Mouse (Mus musculus) thymus, adult 2 months (tissue): ENCODE measurements around the gene Cul1. TPM values are rescaled to one million over a fixed set of nuclear protein-coding genes. Genes with fewer than 3 reads are reported as not detected.

Experiments used
- DNase-seq: peaks from one replicate; pipeline ENCODE4 v3.0.0; 2021
- H3K27ac ChIP-seq: fragments of 200-500 bp; 2 replicates; pipeline ENCODE4 v1.5.1; 2012; ENCODE audit warnings: low read length, control low read depth; ENCODE audit not compliant: control insufficient read depth, insufficient read depth
- H3K27me3 ChIP-seq: fragments of 200-500 bp; 2 replicates; pipeline ENCODE4 v1.6.1; 2012; ENCODE audit warnings: mild to moderate bottlenecking, low read length, moderate library complexity, mixed read lengths; ENCODE audit not compliant: control insufficient read depth, insufficient read depth
- H3K36me3 ChIP-seq: fragments of 200-500 bp; 2 replicates; pipeline ENCODE4 v1.6.1; 2012; ENCODE audit warnings: mild to moderate bottlenecking, low read length, moderate library complexity; ENCODE audit not compliant: control insufficient read depth, insufficient read depth
- H3K4me1 ChIP-seq: fragments of 200-500 bp; replicated peaks from 2 replicates; pipeline ENCODE4 v1.6.1; 2012; ENCODE audit warnings: low read length; ENCODE audit not compliant: control insufficient read depth, insufficient read depth
- H3K4me3 ChIP-seq: fragments of 200-500 bp; 2 replicates; pipeline ENCODE4 v1.5.1; 2012; ENCODE audit warnings: mild to moderate bottlenecking, low read length, control low read depth, moderate library complexity; ENCODE audit not compliant: control insufficient read depth, insufficient read depth
- CTCF ChIP-seq: fragments of 200-500 bp; IDR thresholded peaks from 2 replicates; pipeline ENCODE4 v1.5.1; 2012; ENCODE audit warnings: mild to moderate bottlenecking, control low read depth, low read length, moderate library complexity, borderline replicate concordance; ENCODE audit not compliant: control insufficient read depth, poor library complexity, insufficient read depth; ENCODE audit errors: extremely low read depth
- POLR2A ChIP-seq: fragments of 200-500 bp; IDR thresholded peaks from 2 replicates; pipeline ENCODE4 v1.6.1; 2012; ENCODE audit warnings: mild to moderate bottlenecking, low read length, control low read depth, moderate library complexity; ENCODE audit not compliant: control insufficient read depth, poor library complexity, insufficient read depth; ENCODE audit errors: extremely low read depth
- WGBS: fragments of 180-500 bp; shearing (Covaris S2); methylation state at CpG from one replicate; pipeline ENCODE4 v1.1.7; 2018; 5-methylcytosine and 5-hydroxymethylcytosine counted together
- polyA plus RNA-seq: library from polyadenylated mRNA; depleted of rRNA; stranded (reverse); fragments of >200 nt; gene quantifications from 2 replicates; pipeline ENCODE4 v1.2.3, GENCODE M21; 2012

Cul1 gene
- polyA plus RNA-seq, 1 experiment = 20.7 TPM

DNA sequence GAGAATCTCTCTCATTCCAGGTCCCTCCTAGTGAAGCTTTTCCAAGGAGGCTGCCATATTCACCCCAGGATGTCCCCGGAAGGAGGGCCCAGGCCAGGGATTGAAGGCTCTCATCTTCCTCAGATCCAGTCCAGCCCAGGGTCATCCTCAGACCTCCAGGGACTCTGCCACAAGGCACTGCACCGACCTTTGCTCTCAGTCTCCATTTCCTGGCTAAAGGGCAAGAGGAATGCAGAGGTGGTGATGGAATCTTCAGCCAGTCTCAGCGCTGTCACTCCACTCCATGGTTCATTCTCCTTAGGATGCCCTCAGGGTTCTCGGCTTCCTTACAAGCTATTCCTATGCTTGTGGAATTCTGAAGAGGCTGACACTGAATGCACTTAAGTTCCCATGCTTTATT, 73.2 kb downstream of the Cul1 start:
- no peaks in the 10 kb centered on the region for H3K27me3 ChIP-seq
- no peak overlapping the region for H3K4me3 ChIP-seq
- no peaks in the 10 kb centered on the region for H3K4me1 ChIP-seq
- no peak overlapping the region for H3K27ac ChIP-seq
- no peak for DNase-seq
- TF ChIP-seq POLR2A (no peak), CTCF (no peak)
- peaks cover 66% of the 10 kb centered on the region for H3K36me3 ChIP-seq
- WGBS = 93% methylated on average over 4 of the region's 4 CpGs

DNA sequence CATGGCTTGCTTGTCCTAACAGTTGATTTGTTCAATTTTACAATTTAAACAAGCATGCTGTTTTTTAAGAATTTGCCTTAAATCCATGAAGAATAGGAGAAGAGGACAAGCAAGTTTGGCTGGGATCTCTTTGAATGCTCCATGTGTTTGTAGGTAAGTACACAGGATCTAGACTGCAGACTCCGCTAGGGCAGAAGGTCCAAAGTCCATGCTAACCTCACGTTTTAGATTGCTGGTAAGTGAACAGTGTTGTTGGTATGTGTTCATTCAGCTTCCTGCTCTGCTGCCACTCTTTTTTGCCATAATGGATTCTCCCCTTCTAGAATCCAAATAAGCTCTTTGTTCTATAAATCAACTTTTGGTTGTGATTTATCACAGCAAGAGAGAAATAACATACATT, 73.9 kb downstream of the Cul1 start:
- peaks cover 72% of the 10 kb centered on the region for H3K36me3 ChIP-seq
- H3K27me3 ChIP-seq = no peaks in the 10 kb centered on the region
- no peak for DNase-seq
- no peaks in the 10 kb centered on the region for H3K4me1 ChIP-seq
- no peak overlapping the region for H3K27ac ChIP-seq
- H3K4me3 ChIP-seq = no peak overlapping the region
- TF ChIP-seq CTCF = no peak
- WGBS = 90% methylated on average over 2 of the region's 2 CpGs

DNA sequence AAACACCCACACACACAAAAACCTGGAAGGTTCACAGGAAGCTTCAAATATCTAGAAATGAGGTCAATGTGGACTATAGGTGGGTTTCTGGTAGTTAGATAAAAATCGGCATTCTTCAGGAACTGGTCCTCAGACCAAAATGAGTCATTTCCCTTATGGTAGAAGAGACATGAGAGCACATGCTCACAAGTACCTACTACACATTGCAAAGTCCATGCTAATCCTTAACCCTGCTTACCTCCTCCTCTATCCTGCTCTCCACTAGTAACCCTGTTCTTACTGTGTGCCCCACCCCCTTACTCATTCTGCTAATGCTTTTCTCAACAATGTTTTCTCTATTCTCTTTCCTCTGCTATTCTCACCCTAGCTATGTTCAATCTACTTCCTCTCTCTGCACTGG, 74.5 kb downstream of the Cul1 start:
- Histone ChIP-seq H3K27ac (no peak overlapping the region), H3K27me3 (no peaks in the 10 kb centered on the region), H3K4me1 (no peaks in the 10 kb centered on the region), H3K4me3 (no peak overlapping the region), H3K36me3 (peaks cover 71% of the 10 kb centered on the region)
- TF ChIP-seq CTCF (no peak), POLR2A (no peak)
- no peak for DNase-seq
- 56% methylated on average over 1 of the region's 1 CpGs for WGBS

DNA sequence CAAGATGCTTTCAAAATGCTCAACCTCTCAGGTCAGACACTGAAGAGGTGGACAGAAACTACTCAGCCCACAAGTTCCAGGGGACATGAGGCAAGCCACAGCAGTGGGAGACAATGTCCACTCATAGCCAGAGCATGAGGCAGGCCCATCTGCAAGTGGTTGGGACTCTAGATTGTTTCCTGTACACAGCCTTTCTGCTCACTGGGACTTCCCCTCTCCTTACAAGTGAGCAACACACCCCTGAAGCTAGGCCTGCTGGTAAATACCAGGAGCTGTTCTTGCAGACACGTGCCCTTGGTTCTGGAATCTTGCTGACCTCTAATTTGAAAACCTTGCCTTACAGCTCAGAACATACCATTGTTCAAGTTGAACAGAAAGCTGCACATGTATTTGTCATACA, 79.3 kb downstream of the Cul1 start:
- DNase-seq = no peak
- Histone ChIP-seq H3K27ac (no peak overlapping the region), H3K36me3 (peaks cover 87% of the 10 kb centered on the region), H3K4me3 (no peak overlapping the region), H3K4me1 (no peaks in the 10 kb centered on the region), H3K27me3 (no peaks in the 10 kb centered on the region)
- no peak for TF ChIP-seq POLR2A
- no peak for TF ChIP-seq CTCF
- 92% methylated on average over 1 of the region's 1 CpGs for WGBS

DNA sequence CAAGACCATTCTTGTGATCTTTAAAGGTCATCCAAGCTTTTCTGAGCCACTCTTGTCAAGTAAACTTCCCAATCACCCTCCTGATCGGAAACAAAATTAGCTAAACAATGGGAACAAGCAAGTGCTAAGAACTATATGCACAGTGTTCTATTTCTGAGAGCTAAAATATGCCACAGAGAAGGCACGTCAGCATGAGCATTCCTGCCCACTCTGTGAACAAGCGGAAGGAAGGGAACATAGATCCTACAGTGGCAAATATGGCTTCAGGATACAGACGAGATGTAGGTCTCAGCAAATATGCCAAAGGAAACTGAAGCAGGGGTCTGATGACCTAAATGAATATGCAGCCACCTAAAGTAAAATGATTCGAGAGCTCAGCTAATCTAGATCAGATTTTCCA, 82.1 kb downstream of the Cul1 start:
- DNase-seq = no peak
- H3K27ac ChIP-seq = no peak overlapping the region
- H3K4me1 ChIP-seq = no peaks in the 10 kb centered on the region
- no peak overlapping the region for H3K4me3 ChIP-seq
- WGBS = 84% methylated on average over 5 of the region's 5 CpGs
- TF ChIP-seq CTCF (no peak), POLR2A (no peak)
- H3K36me3 ChIP-seq = peaks cover 68% of the 10 kb centered on the region
- no peaks in the 10 kb centered on the region for H3K27me3 ChIP-seq

DNA sequence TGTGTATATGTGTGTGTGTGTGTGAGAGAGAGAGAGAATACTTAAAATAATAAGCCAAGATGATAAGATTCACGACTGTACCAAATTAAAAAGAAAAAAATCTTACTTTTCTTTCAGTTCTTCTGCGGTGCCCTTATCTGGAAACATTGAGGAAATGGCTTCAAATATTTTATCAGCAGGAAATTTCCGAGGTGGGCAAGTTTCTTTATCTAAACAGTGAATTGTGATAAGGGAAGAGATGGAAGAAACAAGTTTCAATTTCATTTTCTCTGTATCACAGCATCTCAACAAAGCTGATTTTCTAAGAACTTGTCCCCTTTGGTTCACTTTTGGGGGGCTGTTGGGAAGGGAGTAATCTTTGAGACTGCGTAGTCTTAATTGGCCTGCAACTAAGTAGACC, 99.1 kb downstream of the Cul1 start:
- no peak for TF ChIP-seq CTCF
- no peak for DNase-seq
- H3K4me3 ChIP-seq = no peak overlapping the region
- peaks cover 83% of the 10 kb centered on the region for H3K36me3 ChIP-seq
- no peaks in the 10 kb centered on the region for H3K27me3 ChIP-seq
- WGBS = 88% methylated on average over 4 of the region's 4 CpGs
- no peaks in the 10 kb centered on the region for H3K4me1 ChIP-seq
- H3K27ac ChIP-seq = no peak overlapping the region

DNA sequence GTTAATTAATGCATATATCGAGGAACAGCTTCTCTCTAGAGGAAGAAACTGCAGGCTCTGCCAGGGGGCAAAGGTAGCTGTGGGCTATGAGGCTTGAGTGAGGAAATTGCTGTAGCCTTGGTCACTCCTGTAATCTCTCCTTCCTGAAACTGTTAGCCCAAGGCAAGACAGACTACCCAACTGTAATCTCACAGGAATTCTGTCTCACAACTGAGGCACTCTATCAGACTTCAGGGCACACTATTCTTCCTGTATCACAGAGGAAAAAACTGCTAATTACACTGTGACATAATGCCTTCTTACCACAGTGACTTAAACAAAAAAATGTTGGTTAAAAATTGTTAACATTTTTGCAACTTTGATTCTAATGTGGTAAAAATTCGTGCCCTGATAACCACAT, 106.1 kb downstream of the Cul1 start:
- no peak for DNase-seq
- no peak overlapping the region for H3K27ac ChIP-seq
- WGBS = 90% methylated on average over 2 of the region's 2 CpGs
- no peak overlapping the region for H3K4me3 ChIP-seq
- no peaks in the 10 kb centered on the region for H3K4me1 ChIP-seq
- TF ChIP-seq CTCF (no peak), POLR2A (no peak)
- no peaks in the 10 kb centered on the region; the same call in 1 of the 2 replicates for H3K27me3 ChIP-seq
- H3K36me3 ChIP-seq = peaks cover 46% of the 10 kb centered on the region
